Mouse (Mus musculus): ENCODE data around the gene Olfr657. TPM values are rescaled to one million over a fixed set of nuclear protein-coding genes. Genes with fewer than 3 reads are reported as not detected.

The Olfr657 gene
- polyA plus RNA-seq, 1 experiment from 2014 or later = not detected

- Histone ChIP-seq H3K27me3 (ENCODE audit: control insufficient read depth, insufficient read depth, low read depth, low read length) (no peaks in the 10 kb centered on the region), H3K4me3 (ENCODE audit: low read length) (peak within 1 kb of the TSS; percentile 15; the same call in 1 of the 2 replicates), H3K36me3 (ENCODE audit: control insufficient read depth, insufficient read depth, low read length) (no peaks in the 10 kb centered on the region), H3K4me1 (replicated peaks; ENCODE audit: control insufficient read depth, insufficient read depth, low read length) (no peaks in the 10 kb centered on the region), H3K27ac (ENCODE audit: low read length) (no peak within 1 kb of the TSS), H3K9ac (ENCODE audit: low read length) (no peak within 1 kb of the TSS), H3K4me2 (ENCODE audit: low read depth, low read length) (peak within 1 kb of the TSS; percentile 45), H3K9me3 (ENCODE audit: control insufficient read depth, low read length) (no peaks in the 10 kb centered on the region)
- 15% methylated on average over 22 of the region's 22 CpGs for WGBS
- ATAC-seq (ENCODE audit: low read depth) = peak; percentile 66
These were observed 22.4 kb downstream of the Olfr657 start, which contains the start of gene Olfr658 for GRCm38 (mm10) chr7:104646841-104647482. Gene Olfr658 (minus strand): TSS chr7:104647305.

- ATAC-seq (ENCODE audit: low read depth) = no peak
- Histone ChIP-seq H3K36me3 (ENCODE audit: control insufficient read depth, insufficient read depth, low read length) (no peaks in the 10 kb centered on the region), H3K9ac (ENCODE audit: low read length) (no peak within 1 kb of the TSS), H3K4me2 (ENCODE audit: low read depth, low read length) (no peak within 1 kb of the TSS), H3K4me3 (ENCODE audit: low read length) (no peak within 1 kb of the TSS), H3K27ac (ENCODE audit: low read length) (no peak within 1 kb of the TSS), H3K4me1 (replicated peaks; ENCODE audit: control insufficient read depth, insufficient read depth, low read length) (no peaks in the 10 kb centered on the region), H3K27me3 (ENCODE audit: control insufficient read depth, insufficient read depth, low read depth, low read length) (no peaks in the 10 kb centered on the region), H3K9me3 (ENCODE audit: control insufficient read depth, low read length) (no peaks in the 10 kb centered on the region)
- 81% methylated on average over 3 of the region's 3 CpGs for WGBS
These were observed 41.9 kb downstream of the Olfr657 start, which contains the start of gene Olfr659 for GRCm38 (mm10) chr7:104666453-104666852. Gene Olfr659 (plus strand): TSS chr7:104666753.

GRCm38 (mm10) chr7:104686201-104686600 is 61.6 kb downstream of the Olfr657 start, which contains the start of gene Olfr661:
Gene Olfr661 (plus strand): TSS chr7:104686501.
- Histone ChIP-seq H3K9me3 (ENCODE audit: control insufficient read depth, low read length) (no peaks in the 10 kb centered on the region), H3K27ac (ENCODE audit: low read length) (no peak within 1 kb of the TSS), H3K4me1 (replicated peaks; ENCODE audit: control insufficient read depth, insufficient read depth, low read length) (no peaks in the 10 kb centered on the region), H3K4me2 (ENCODE audit: low read depth, low read length) (no peak within 1 kb of the TSS), H3K9ac (ENCODE audit: low read length) (no peak within 1 kb of the TSS), H3K27me3 (ENCODE audit: control insufficient read depth, insufficient read depth, low read depth, low read length) (no peaks in the 10 kb centered on the region), H3K36me3 (ENCODE audit: control insufficient read depth, insufficient read depth, low read length) (no peaks in the 10 kb centered on the region), H3K4me3 (ENCODE audit: low read length) (no peak within 1 kb of the TSS)
- 87% methylated on average over 2 of the region's 2 CpGs for WGBS
- ATAC-seq (ENCODE audit: low read depth) = no peak

Other genes starting within 250 kb of the Olfr657 start
- gene Trim30c, start 224.0 kb upstream of the Olfr657 start, polyA plus RNA-seq (2015; fragmentation: Nextera tagmentation; extraction: Ambion mirVana) = 0.13 and 0.14 TPM in 2 replicates
- gene Trim30a, start 159.6 kb upstream of the Olfr657 start, polyA plus RNA-seq (2015; fragmentation: Nextera tagmentation; extraction: Ambion mirVana) = 1.1 and 1.5 TPM in 2 replicates
- 0.63 and 0.75 TPM in 2 replicates for gene Trim30d, start 116.9 kb upstream of the Olfr657 start, polyA plus RNA-seq (2015; fragmentation: Nextera tagmentation; extraction: Ambion mirVana)
- not detected in 2 replicates for gene Olfr651, start 74.7 kb upstream of the Olfr657 start, polyA plus RNA-seq (2015; fragmentation: Nextera tagmentation; extraction: Ambion mirVana)
- gene Olfr652, start 63.9 kb upstream of the Olfr657 start, polyA plus RNA-seq (2015; fragmentation: Nextera tagmentation; extraction: Ambion mirVana) = not detected in 2 replicates
- not detected in 2 replicates for gene Olfr653, start 47.5 kb upstream of the Olfr657 start, polyA plus RNA-seq (2015; fragmentation: Nextera tagmentation; extraction: Ambion mirVana)
- gene Olfr654, start 37.8 kb upstream of the Olfr657 start, polyA plus RNA-seq (2015; fragmentation: Nextera tagmentation; extraction: Ambion mirVana) = not detected in 2 replicates
- not detected in 2 replicates for gene Olfr655, start 23.0 kb upstream of the Olfr657 start, polyA plus RNA-seq (2015; fragmentation: Nextera tagmentation; extraction: Ambion mirVana)
- not detected in 2 replicates for gene Olfr656, start 10.8 kb upstream of the Olfr657 start, polyA plus RNA-seq (2015; fragmentation: Nextera tagmentation; extraction: Ambion mirVana)
- gene Olfr658, start 22.5 kb downstream of the Olfr657 start, polyA plus RNA-seq (2015; fragmentation: Nextera tagmentation; extraction: Ambion mirVana) = not detected in 2 replicates
- gene Olfr659, start 42.0 kb downstream of the Olfr657 start, polyA plus RNA-seq (2015; fragmentation: Nextera tagmentation; extraction: Ambion mirVana) = not detected in 2 replicates
- gene Olfr661, start 61.7 kb downstream of the Olfr657 start, polyA plus RNA-seq (2015; fragmentation: Nextera tagmentation; extraction: Ambion mirVana) = not detected in 2 replicates
- gene Usp17le, start 152.7 kb downstream of the Olfr657 start, polyA plus RNA-seq (2015; fragmentation: Nextera tagmentation; extraction: Ambion mirVana) = not detected in 2 replicates
- not detected in 2 replicates for gene Usp17lb, start 217.8 kb downstream of the Olfr657 start, polyA plus RNA-seq (2015; fragmentation: Nextera tagmentation; extraction: Ambion mirVana)
- gene Usp17la, start 232.2 kb downstream of the Olfr657 start, polyA plus RNA-seq (2015; fragmentation: Nextera tagmentation; extraction: Ambion mirVana) = not detected in 2 replicates

Data from lung, embryonic 16.5 days (tissue).